Mouse (Mus musculus): ENCODE data around the gene Map3k10. TPM values are rescaled to one million over a fixed set of nuclear protein-coding genes. Genes with fewer than 3 reads are reported as not detected.

The Map3k10 gene
- polyA plus RNA-seq, 1 experiment from 2014 or later = 22.3 TPM

- no peak for ATAC-seq (ENCODE audit: low read depth)
- H3K9ac ChIP-seq (replicated peaks; ENCODE audit: low read depth, low read length) = no peak overlapping the region
Measured at GRCm38 (mm10) chr7:27687043-27687442, 12.6 kb upstream of the Map3k10 start.

DNA sequence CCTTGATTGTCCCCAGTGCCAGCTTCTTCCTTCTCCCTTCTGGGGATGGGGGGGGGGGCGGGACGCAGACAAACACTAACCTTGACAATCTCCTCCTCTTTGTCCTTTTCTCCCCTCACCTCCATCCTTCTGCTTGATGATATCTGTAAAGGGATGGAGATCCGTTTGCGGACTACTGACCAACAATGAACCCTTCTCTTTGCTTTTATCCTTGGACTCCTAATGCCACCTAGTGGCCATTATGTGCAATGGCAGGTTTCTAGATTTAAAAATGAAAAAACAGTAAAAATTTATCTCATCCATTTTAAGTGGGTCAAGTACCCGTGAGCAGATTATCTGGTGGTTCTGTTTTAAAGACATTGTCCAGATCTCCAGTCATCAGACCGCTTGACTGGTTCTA, 11.3 kb upstream of the Map3k10 start:
- Histone ChIP-seq H3K4me3 (ENCODE audit: low read depth, low read length) (no peak overlapping the region; the same call in 1 of the 2 replicates), H3K9ac (replicated peaks; ENCODE audit: low read depth, low read length) (no peak overlapping the region), H3K4me2 (ENCODE audit: low read depth, low read length) (peak overlapping the region; percentile 34; the same call in 1 of the 2 replicates), H3K36me3 (ENCODE audit: control insufficient read depth, insufficient read depth, low read length) (no peaks in the 10 kb centered on the region), H3K27me3 (ENCODE audit: control insufficient read depth, insufficient read depth, low read length) (no peaks in the 10 kb centered on the region), H3K4me1 (ENCODE audit: control insufficient read depth, insufficient read depth, low read length) (peaks cover 12% of the 10 kb centered on the region; the same call in 1 of the 2 replicates), H3K27ac (ENCODE audit: low read depth, low read length) (no peak overlapping the region), H3K9me3 (ENCODE audit: control insufficient read depth, low read length) (no peaks in the 10 kb centered on the region)
- WGBS = 3% methylated on average over 6 of the region's 6 CpGs
- no peak for ATAC-seq (ENCODE audit: low read depth)

More at GRCm38 (mm10) chr7:27687043-27687442, 12.6 kb upstream of the Map3k10 start:
- Histone ChIP-seq H3K4me1 (ENCODE audit: control insufficient read depth, insufficient read depth, low read length) (peaks cover 12% of the 10 kb centered on the region; the same call in 1 of the 2 replicates), H3K4me2 (ENCODE audit: low read depth, low read length) (no peak overlapping the region), H3K27me3 (ENCODE audit: control insufficient read depth, insufficient read depth, low read length) (no peaks in the 10 kb centered on the region), H3K36me3 (ENCODE audit: control insufficient read depth, insufficient read depth, low read length) (no peaks in the 10 kb centered on the region), H3K4me3 (ENCODE audit: low read depth, low read length) (no peak overlapping the region), H3K27ac (ENCODE audit: low read depth, low read length) (no peak overlapping the region), H3K9me3 (ENCODE audit: control insufficient read depth, low read length) (no peaks in the 10 kb centered on the region)
- 77% methylated on average over 1 of the region's 1 CpGs for WGBS

GRCm38 (mm10) chr7:27685220-27685619, 10.8 kb upstream of the Map3k10 start:
- Histone ChIP-seq H3K4me2 (ENCODE audit: low read depth, low read length) (peak overlapping the region; percentile 34; the same call in 1 of the 2 replicates), H3K9me3 (ENCODE audit: control insufficient read depth, low read length) (no peaks in the 10 kb centered on the region), H3K27ac (ENCODE audit: low read depth, low read length) (no peak overlapping the region), H3K27me3 (ENCODE audit: control insufficient read depth, insufficient read depth, low read length) (no peaks in the 10 kb centered on the region), H3K9ac (replicated peaks; ENCODE audit: low read depth, low read length) (no peak overlapping the region), H3K4me1 (ENCODE audit: control insufficient read depth, insufficient read depth, low read length) (peaks cover 12% of the 10 kb centered on the region; the same call in 1 of the 2 replicates), H3K4me3 (ENCODE audit: low read depth, low read length) (no peak overlapping the region; the same call in 1 of the 2 replicates), H3K36me3 (ENCODE audit: control insufficient read depth, insufficient read depth, low read length) (no peaks in the 10 kb centered on the region)
- 42% methylated on average over 5 of the region's 5 CpGs for WGBS
- ATAC-seq (ENCODE audit: low read depth) = no peak

DNA sequence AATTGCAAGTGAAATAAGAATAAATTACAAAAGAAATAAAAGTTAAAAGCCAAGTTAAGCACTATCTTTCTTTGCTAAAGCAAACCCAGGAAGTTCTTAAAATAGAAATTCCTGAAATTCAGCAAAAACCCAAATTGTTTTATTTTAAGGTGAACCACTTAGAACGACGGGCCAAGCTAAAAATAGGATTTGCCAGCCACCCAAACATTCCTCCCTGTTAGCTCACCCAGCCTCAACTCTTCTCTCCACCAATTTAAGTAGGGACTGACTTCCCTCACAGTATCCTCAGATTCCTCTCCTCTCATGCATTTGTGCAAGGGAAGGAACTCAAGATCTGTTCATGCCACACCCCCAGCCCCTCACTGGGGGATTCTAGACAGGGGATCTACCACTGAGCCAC, 8.8 kb upstream of the Map3k10 start:
- Histone ChIP-seq H3K4me1 (ENCODE audit: control insufficient read depth, insufficient read depth, low read length) (0 out of 2 replicates have a peak, but pooled peaks cover 4% of the 10 kb centered on the region), H3K27me3 (ENCODE audit: control insufficient read depth, insufficient read depth, low read length) (no peaks in the 10 kb centered on the region), H3K4me2 (ENCODE audit: low read depth, low read length) (no peak overlapping the region), H3K9me3 (ENCODE audit: control insufficient read depth, low read length) (no peaks in the 10 kb centered on the region), H3K27ac (ENCODE audit: low read depth, low read length) (no peak overlapping the region), H3K4me3 (ENCODE audit: low read depth, low read length) (no peak overlapping the region), H3K36me3 (ENCODE audit: control insufficient read depth, insufficient read depth, low read length) (no peaks in the 10 kb centered on the region), H3K9ac (replicated peaks; ENCODE audit: low read depth, low read length) (no peak overlapping the region)
- WGBS = 73% methylated on average over 2 of the region's 2 CpGs
- ATAC-seq (ENCODE audit: low read depth) = no peak

DNA sequence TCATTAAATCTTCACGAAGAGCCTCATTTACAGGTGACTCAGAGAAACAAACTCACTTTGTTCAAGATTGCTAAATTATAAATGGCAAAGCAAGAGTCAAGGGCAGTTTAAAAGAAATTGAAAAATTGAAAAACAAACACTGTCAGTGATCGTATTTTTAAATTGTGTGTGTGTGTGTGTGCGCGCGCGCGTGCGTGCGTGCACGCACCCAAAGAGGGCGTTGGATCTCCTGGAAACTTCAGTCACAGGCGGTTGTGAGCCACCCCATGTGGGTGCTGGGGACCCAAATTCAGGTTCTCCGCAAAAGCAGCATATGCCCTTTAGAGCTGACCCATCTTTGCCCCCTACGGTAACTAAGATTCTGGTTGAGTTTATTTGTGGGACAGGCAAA, 819 bp upstream of the Map3k10 start:
- no peak for ATAC-seq (ENCODE audit: low read depth)
- Histone ChIP-seq H3K9me3 (ENCODE audit: control insufficient read depth, low read length) (no peaks in the 10 kb centered on the region), H3K36me3 (ENCODE audit: control insufficient read depth, insufficient read depth, low read length) (no peaks in the 10 kb centered on the region), H3K27me3 (ENCODE audit: control insufficient read depth, insufficient read depth, low read length) (no peaks in the 10 kb centered on the region), H3K9ac (replicated peaks; ENCODE audit: low read depth, low read length) (peak overlapping the region; percentile 94; the same call in 1 of the 2 replicates), H3K27ac (ENCODE audit: low read depth, low read length) (peak overlapping the region; percentile 87; the same call in 1 of the 2 replicates), H3K4me3 (ENCODE audit: low read depth, low read length) (peak overlapping the region; percentile 89), H3K4me2 (ENCODE audit: low read depth, low read length) (peak overlapping the region; percentile 96), H3K4me1 (ENCODE audit: control insufficient read depth, insufficient read depth, low read length) (peaks cover 20% of the 10 kb centered on the region)
- 40% methylated on average over 14 of the region's 14 CpGs for WGBS

DNA sequence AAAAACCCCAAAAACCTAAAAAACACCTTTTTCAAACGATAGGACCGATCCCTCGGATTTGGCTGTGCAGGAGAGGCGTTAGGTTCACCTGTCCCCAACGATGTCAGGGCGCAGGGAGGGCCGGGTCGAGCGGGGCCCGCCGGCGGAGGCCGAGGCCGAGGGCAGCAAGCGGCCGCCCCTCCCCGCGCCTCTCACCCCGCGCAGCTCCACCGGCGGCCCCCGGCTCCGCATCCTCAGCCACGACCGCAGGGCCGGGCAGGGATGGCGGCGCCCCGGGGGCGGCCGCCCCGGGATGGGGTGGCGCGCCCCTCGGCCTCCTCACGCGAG, 240 bp downstream of the Map3k10 start:
- Histone ChIP-seq H3K4me1 (ENCODE audit: control insufficient read depth, insufficient read depth, low read length) (peaks cover 23% of the 10 kb centered on the region), H3K4me2 (ENCODE audit: low read depth, low read length) (peak overlapping the region; percentile 96), H3K9me3 (ENCODE audit: control insufficient read depth, low read length) (no peaks in the 10 kb centered on the region), H3K4me3 (ENCODE audit: low read depth, low read length) (peak overlapping the region; percentile 89), H3K36me3 (ENCODE audit: control insufficient read depth, insufficient read depth, low read length) (no peaks in the 10 kb centered on the region), H3K9ac (replicated peaks; ENCODE audit: low read depth, low read length) (peak overlapping the region; percentile 94), H3K27me3 (ENCODE audit: control insufficient read depth, insufficient read depth, low read length) (no peaks in the 10 kb centered on the region), H3K27ac (ENCODE audit: low read depth, low read length) (peak overlapping the region; percentile 87)
- ATAC-seq (ENCODE audit: low read depth) = peak; percentile 79
- WGBS = under 1% methylated on average over 29 of the region's 38 CpGs

GRCm38 (mm10) chr7:27673575-27674131, 745 bp downstream of the Map3k10 start:
- Histone ChIP-seq H3K4me3 (ENCODE audit: low read depth, low read length) (peak overlapping the region; percentile 89), H3K4me1 (ENCODE audit: control insufficient read depth, insufficient read depth, low read length) (peaks cover 23% of the 10 kb centered on the region), H3K9me3 (ENCODE audit: control insufficient read depth, low read length) (no peaks in the 10 kb centered on the region), H3K27me3 (ENCODE audit: control insufficient read depth, insufficient read depth, low read length) (no peaks in the 10 kb centered on the region), H3K9ac (replicated peaks; ENCODE audit: low read depth, low read length) (peak overlapping the region; percentile 94), H3K4me2 (ENCODE audit: low read depth, low read length) (peak overlapping the region; percentile 96), H3K27ac (ENCODE audit: low read depth, low read length) (no peak overlapping the region), H3K36me3 (ENCODE audit: control insufficient read depth, insufficient read depth, low read length) (no peaks in the 10 kb centered on the region)
- WGBS = under 1% methylated on average over 51 of the region's 52 CpGs
- ATAC-seq (ENCODE audit: low read depth) = peak; percentile 29

- Histone ChIP-seq H3K9ac (replicated peaks; ENCODE audit: low read depth, low read length) (peak overlapping the region; percentile 94), H3K4me1 (ENCODE audit: control insufficient read depth, insufficient read depth, low read length) (peaks cover 23% of the 10 kb centered on the region), H3K27ac (ENCODE audit: low read depth, low read length) (no peak overlapping the region), H3K36me3 (ENCODE audit: control insufficient read depth, insufficient read depth, low read length) (0 out of 2 replicates have a peak, but pooled peaks cover 2% of the 10 kb centered on the region), H3K9me3 (ENCODE audit: control insufficient read depth, low read length) (no peaks in the 10 kb centered on the region), H3K27me3 (ENCODE audit: control insufficient read depth, insufficient read depth, low read length) (no peaks in the 10 kb centered on the region), H3K4me3 (ENCODE audit: low read depth, low read length) (peak overlapping the region; percentile 89), H3K4me2 (ENCODE audit: low read depth, low read length) (peak overlapping the region; percentile 96)
- no peak for ATAC-seq (ENCODE audit: low read depth)
- WGBS = 56% methylated on average over 9 of the region's 9 CpGs
Measured at GRCm38 (mm10) chr7:27673064-27673574, 1.3 kb downstream of the Map3k10 start.

GRCm38 (mm10) chr7:27662038-27662437, 12.4 kb downstream of the Map3k10 start:
- no peak overlapping the region for H3K4me2 ChIP-seq (ENCODE audit: low read depth, low read length)
- no peak for ATAC-seq (ENCODE audit: low read depth)
- no peaks in the 10 kb centered on the region for H3K27me3 ChIP-seq (ENCODE audit: control insufficient read depth, insufficient read depth, low read length)
- whole genome bisulfite sequencing = 95% methylated on average over 4 of the region's 4 CpGs
- no peaks in the 10 kb centered on the region for H3K4me1 ChIP-seq (ENCODE audit: control insufficient read depth, insufficient read depth, low read length)
- peaks cover 44% of the 10 kb centered on the region for H3K36me3 ChIP-seq (ENCODE audit: control insufficient read depth, insufficient read depth, low read length)
- no peak overlapping the region for H3K27ac ChIP-seq (ENCODE audit: low read depth, low read length)
- H3K9ac ChIP-seq (replicated peaks; ENCODE audit: low read depth, low read length) = no peak overlapping the region
- H3K9me3 ChIP-seq (ENCODE audit: control insufficient read depth, low read length) = no peaks in the 10 kb centered on the region
- H3K4me3 ChIP-seq (ENCODE audit: low read depth, low read length) = no peak overlapping the region

Measured in neural tube, embryonic 14.5 days (tissue).